24 mouse cellular contexts compared by ENCODE assay signal in the genomic region with DNA sequence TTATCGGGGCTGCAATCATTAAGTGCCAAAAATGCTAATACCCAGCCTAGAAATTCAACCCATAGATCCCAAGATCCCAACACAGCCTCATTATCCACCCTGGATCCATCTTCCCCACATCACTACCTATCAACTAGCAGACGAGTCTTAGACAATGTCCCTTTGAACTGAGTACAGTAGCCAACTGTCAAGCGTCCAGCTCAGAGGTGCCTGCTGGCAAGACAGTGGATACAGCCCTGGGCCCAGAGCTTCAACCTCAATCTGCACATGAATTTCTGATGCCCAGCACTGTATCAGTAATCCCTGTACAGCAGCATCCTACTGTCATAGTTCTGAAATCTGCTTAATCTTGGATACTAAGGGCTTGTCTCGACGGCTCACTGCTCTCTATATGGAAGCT. TPM values are rescaled to one million over a fixed set of nuclear protein-coding genes. Genes with fewer than 3 reads are reported as not detected.
DNase-seq lines count a peak whose midpoint lies in the region; ATAC-seq lines count a peak whose summit lies in the region.
"Had no signal": no experiment of that assay in that cellular context is flagged by ENCODE, and none has a peak within 500 bp of the region (broad histone marks: within the 10 kb centered on the region; RNA-seq: fewer than 3 reads in every experiment).

No protein-coding gene starts in this region.

- H3K4me1 ChIP-seq in midbrain, embryonic 14.5 days (ENCODE audit: control insufficient read depth, insufficient read depth, low read length), result no peaks in the 10 kb centered on the region

- no peaks in the 10 kb centered on the region for H3K9me3 ChIP-seq in midbrain, embryonic 14.5 days (ENCODE audit: control insufficient read depth, low read length)
- H3K9me3 ChIP-seq: embryonic facial prominence, embryonic 12.5 days; embryonic facial prominence, embryonic 15.5 days; forebrain, embryonic 12.5 days; forebrain, embryonic 15.5 days; hindbrain, embryonic 12.5 days; hindbrain, embryonic 15.5 days had no signal

- ATAC-seq in cerebellum, adult (ENCODE audit: insufficient number of reproducible peaks, low FRiP score, low TSS enrichment), result 0 out of 2 replicates have a peak, but pooled peaks have one; percentile 36
- no peak for ATAC-seq in midbrain, embryonic 14.5 days (ENCODE audit: low FRiP score, low TSS enrichment)
- ATAC-seq: activated CD4-positive, CD25-positive, alpha-beta regulatory T cell, adult 4 months; forebrain, embryonic 15.5 days; intestine, postnatal 0 days had no signal

- H3K4me3 ChIP-seq in midbrain, embryonic 14.5 days (replicated peaks; ENCODE audit: low read depth, low read length), result no peak overlapping the region
- H3K4me3 ChIP-seq: embryonic facial prominence, embryonic 12.5 days; embryonic facial prominence, embryonic 15.5 days; erythroblast, embryonic 14.5 days; forebrain, embryonic 12.5 days; forebrain, embryonic 15.5 days; heart, adult 2 months; hindbrain, embryonic 12.5 days; hindbrain, embryonic 15.5 days had no signal

- no peaks in the 10 kb centered on the region for H3K27me3 ChIP-seq in midbrain, embryonic 14.5 days (ENCODE audit: control insufficient read depth, insufficient read depth, low read length)
- H3K27me3 ChIP-seq: embryonic facial prominence, embryonic 12.5 days; embryonic facial prominence, embryonic 15.5 days; forebrain, embryonic 12.5 days; forebrain, embryonic 15.5 days; hindbrain, embryonic 12.5 days; hindbrain, embryonic 15.5 days had no signal

- H3K36me3 ChIP-seq in midbrain, embryonic 14.5 days (ENCODE audit: control insufficient read depth, insufficient read depth, low read length), result no peaks in the 10 kb centered on the region
- H3K36me3 ChIP-seq: embryonic facial prominence, embryonic 15.5 days; forebrain, embryonic 15.5 days; hindbrain, embryonic 12.5 days; hindbrain, embryonic 15.5 days had no signal

- no peak overlapping the region for H3K27ac ChIP-seq in midbrain, embryonic 14.5 days (replicated peaks; ENCODE audit: low read depth, low read length)
- H3K27ac ChIP-seq: embryonic facial prominence, embryonic 12.5 days; embryonic facial prominence, embryonic 15.5 days; forebrain, embryonic 12.5 days; forebrain, embryonic 15.5 days; heart, adult 2 months; hindbrain, embryonic 12.5 days; hindbrain, embryonic 15.5 days had no signal

- H3K9ac ChIP-seq in midbrain, embryonic 14.5 days (replicated peaks; ENCODE audit: low read length), result no peak overlapping the region
- H3K9ac ChIP-seq: embryonic facial prominence, embryonic 12.5 days; embryonic facial prominence, embryonic 15.5 days; forebrain, embryonic 12.5 days; forebrain, embryonic 15.5 days; hindbrain, embryonic 12.5 days; hindbrain, embryonic 15.5 days had no signal

- H3K4me2 ChIP-seq in midbrain, embryonic 14.5 days (ENCODE audit: low read length), result no peak overlapping the region
- H3K4me2 ChIP-seq: embryonic facial prominence, embryonic 12.5 days; embryonic facial prominence, embryonic 15.5 days; forebrain, embryonic 12.5 days; forebrain, embryonic 15.5 days; heart, embryonic 11.5 days; hindbrain, embryonic 12.5 days; hindbrain, embryonic 15.5 days had no signal

- WGBS in midbrain, embryonic 14.5 days, result 87% methylated on average over 5 of the region's 5 CpGs

- no peak for DNase-seq in cerebellum, adult 9-10 months
- peak; percentile 46 to 65 for DNase-seq in cerebellum, postnatal 10 days
- no peak for DNase-seq in cerebellum, adult 8-10 months
- peak; percentile 74 for DNase-seq in heart, adult 11 months
- DNase-seq in heart, adult 9 months (ENCODE audit: low spot score in 2 of 2), result no peak
- peak; percentile 63 for DNase-seq in brain, adult 2 months (ENCODE audit: low read depth, low spot score)
- no peak for DNase-seq in midbrain, embryonic 14.5 days
- DNase-seq: adrenal gland, adult 8-10 months; adrenal gland, postnatal 25 days; embryo, embryonic 11 days; gastrocnemius, postnatal 25 days; heart, adult 2 months; kidney, adult 8-10 months had no signal

RNA-seq across cellular contexts. Expression of a gene that starts 30.3 kb away (rescaled TPM):
- 29.0 and 30.3 TPM in 2 replicates for polyA plus RNA-seq in midbrain, embryonic 14.5 days (2014; fragmentation: Nextera tagmentation; extraction: Ambion mirVana)

Comparison
In these comparisons a context has a peak if more than half of its experiments do, and no peak if none do; other contexts are left out.
1. DNase-seq: peak in cerebellum, postnatal 10 days (2 of 2), heart, adult 11 months (single experiment) and brain, adult 2 months (single experiment); none in cerebellum, adult 9-10 months (single experiment), cerebellum, adult 8-10 months (single experiment), heart, adult 9 months (0 of 2) and midbrain, embryonic 14.5 days (single experiment).